Mouse (Mus musculus) neural tube, embryonic 13.5 days (tissue): ENCODE results near the gene Rnd3. TPM values are rescaled to one million over a fixed set of nuclear protein-coding genes. Genes with fewer than 3 reads are reported as not detected.

ENCODE experiments used
- ATAC-seq: fragments of 200-750 bp; cut with Nextera tagmentation; 2 replicates; pipeline ENCODE4 v1.8.0; 2017; ENCODE audit warnings: low read depth, mild to moderate bottlenecking, moderate TSS enrichment, moderate library complexity
- H3K27ac ChIP-seq: fragments of 300-500 bp; sonication (generic); replicated peaks from 2 replicates; pipeline ENCODE4 v1.5.1; 2015; ENCODE audit warnings: moderate library complexity, mild to moderate bottlenecking, inconsistent platforms
- H3K27me3 ChIP-seq: fragments of 300-500 bp; sonication (generic); 2 replicates; pipeline ENCODE4 v1.6.1; 2015; ENCODE audit warnings: mild to moderate bottlenecking, inconsistent platforms
- H3K36me3 ChIP-seq: fragments of 300-500 bp; sonication (generic); 2 replicates; pipeline ENCODE4 v1.6.1; 2015; ENCODE audit warnings: mild to moderate bottlenecking, inconsistent platforms
- H3K4me1 ChIP-seq: fragments of 300-500 bp; sonication (generic); replicated peaks from 2 replicates; pipeline ENCODE4 v1.6.1; 2015; ENCODE audit warnings: inconsistent platforms
- H3K4me2 ChIP-seq: fragments of 300-500 bp; sonication (generic); 2 replicates; pipeline ENCODE4 v1.6.1; 2015; ENCODE audit warnings: inconsistent platforms, mild to moderate bottlenecking, moderate library complexity
- H3K4me3 ChIP-seq: fragments of 300-500 bp; sonication (generic); 2 replicates; pipeline ENCODE4 v1.5.1; 2015; ENCODE audit warnings: mild to moderate bottlenecking, inconsistent platforms
- H3K9ac ChIP-seq: fragments of 300-500 bp; sonication (generic); 2 replicates; pipeline ENCODE4 v1.6.1; 2015; ENCODE audit warnings: moderate library complexity, mild to moderate bottlenecking, inconsistent platforms
- H3K9me3 ChIP-seq: fragments of 300-500 bp; sonication (generic); 2 replicates; pipeline ENCODE4 v1.6.1; 2016; ENCODE audit warnings: inconsistent platforms
- WGBS: fragments of 180-500 bp; shearing (Covaris S2); methylation state at CpG from one replicate; pipeline ENCODE4 v1.1.7; 2015; 5-methylcytosine and 5-hydroxymethylcytosine counted together
- polyA plus RNA-seq: library from polyadenylated mRNA; unstranded; fragments of >200 nt; fragmentation: Nextera tagmentation; extraction: Ambion mirVana; gene quantifications from 2 replicates; pipeline ENCODE4 v1.2.1, GENCODE M21; 2015

The Rnd3 gene
- polyA plus RNA-seq, 1 experiment from 2014 or later: 158 TPM

GRCm38 (mm10) chr2:51108631-51109030 lies 40.3 kb downstream of the Rnd3 start:
- no peak overlapping the region for H3K9ac ChIP-seq
- 72% methylated on average over 5 of the region's 5 CpGs for WGBS
- no peak overlapping the region for H3K4me2 ChIP-seq
- H3K4me1 ChIP-seq: no peaks in the 10 kb centered on the region
- H3K27me3 ChIP-seq: no peaks in the 10 kb centered on the region
- H3K27ac ChIP-seq: no peak overlapping the region
- no peak overlapping the region for H3K4me3 ChIP-seq
- no peaks in the 10 kb centered on the region for H3K36me3 ChIP-seq
- ATAC-seq: no peak
- H3K9me3 ChIP-seq: no peaks in the 10 kb centered on the region

GRCm38 (mm10) chr2:51101187-51101586 lies 47.7 kb downstream of the Rnd3 start:
- no peak for ATAC-seq
- 47% methylated on average over 4 of the region's 4 CpGs for WGBS
- no peaks in the 10 kb centered on the region for H3K27me3 ChIP-seq

GRCm38 (mm10) chr2:51099987-51100386 lies 48.9 kb downstream of the Rnd3 start:
- Histone ChIP-seq H3K9ac (no peak overlapping the region), H3K4me3 (no peak overlapping the region), H3K4me1 (peaks cover 6% of the 10 kb centered on the region), H3K36me3 (no peaks in the 10 kb centered on the region), H3K9me3 (no peaks in the 10 kb centered on the region), H3K27ac (peak overlapping the region; percentile 28; the same call in 1 of the 2 replicates), H3K4me2 (no peak overlapping the region), H3K27me3 (no peaks in the 10 kb centered on the region)
- no peak for ATAC-seq
- 41% methylated on average over 9 of the region's 9 CpGs for WGBS

More at GRCm38 (mm10) chr2:51101187-51101586, 47.7 kb downstream of the Rnd3 start:
- H3K36me3 ChIP-seq: no peaks in the 10 kb centered on the region
- peaks cover 6% of the 10 kb centered on the region for H3K4me1 ChIP-seq
- no peak overlapping the region for H3K27ac ChIP-seq
- no peak overlapping the region for H3K4me2 ChIP-seq
- H3K9me3 ChIP-seq: no peaks in the 10 kb centered on the region
- H3K9ac ChIP-seq: no peak overlapping the region
- no peak overlapping the region for H3K4me3 ChIP-seq

GRCm38 (mm10) chr2:51099240-51099639 lies 49.7 kb downstream of the Rnd3 start:
- H3K4me3 ChIP-seq: no peak overlapping the region
- H3K9me3 ChIP-seq: no peaks in the 10 kb centered on the region
- ATAC-seq: no peak
- H3K36me3 ChIP-seq: no peaks in the 10 kb centered on the region
- peaks cover 6% of the 10 kb centered on the region for H3K4me1 ChIP-seq
- H3K27me3 ChIP-seq: no peaks in the 10 kb centered on the region
- no peak overlapping the region for H3K9ac ChIP-seq
- no peak overlapping the region for H3K27ac ChIP-seq
- H3K4me2 ChIP-seq: no peak overlapping the region
- 81% methylated on average over 1 of the region's 1 CpGs for WGBS

- 0 out of 2 replicates have a peak overlapping the region, but pooled peaks have one; percentile 46 for H3K27ac ChIP-seq
These were observed 58.2 kb downstream of the Rnd3 start for GRCm38 (mm10) chr2:51090688-51091087.

GRCm38 (mm10) chr2:51090049-51090448 lies 58.9 kb downstream of the Rnd3 start:
- no peak overlapping the region for H3K9ac ChIP-seq
- no peak overlapping the region for H3K4me2 ChIP-seq
- WGBS: 9% methylated on average over 8 of the region's 8 CpGs
- H3K9me3 ChIP-seq: no peaks in the 10 kb centered on the region
- H3K27ac ChIP-seq: no peak overlapping the region
- ATAC-seq: no peak
- H3K4me3 ChIP-seq: no peak overlapping the region
- no peaks in the 10 kb centered on the region for H3K27me3 ChIP-seq
- H3K36me3 ChIP-seq: no peaks in the 10 kb centered on the region
- H3K4me1 ChIP-seq: peaks cover 43% of the 10 kb centered on the region

More at GRCm38 (mm10) chr2:51090688-51091087, 58.2 kb downstream of the Rnd3 start:
- Histone ChIP-seq H3K4me3 (no peak overlapping the region), H3K27me3 (no peaks in the 10 kb centered on the region), H3K36me3 (no peaks in the 10 kb centered on the region), H3K9ac (no peak overlapping the region), H3K4me2 (no peak overlapping the region), H3K9me3 (no peaks in the 10 kb centered on the region), H3K4me1 (peaks cover 39% of the 10 kb centered on the region)
- no peak for ATAC-seq
- WGBS: 58% methylated on average over 7 of the region's 7 CpGs

GRCm38 (mm10) chr2:51088843-51089573 lies 59.9 kb downstream of the Rnd3 start:
- no peaks in the 10 kb centered on the region for H3K36me3 ChIP-seq
- no peaks in the 10 kb centered on the region for H3K27me3 ChIP-seq
- no peak overlapping the region for H3K4me2 ChIP-seq
- 87% methylated on average over 11 of the region's 11 CpGs for WGBS
- H3K4me3 ChIP-seq: no peak overlapping the region
- H3K4me1 ChIP-seq: peaks cover 47% of the 10 kb centered on the region
- H3K27ac ChIP-seq: no peak overlapping the region
- no peaks in the 10 kb centered on the region for H3K9me3 ChIP-seq
- H3K9ac ChIP-seq: no peak overlapping the region
- ATAC-seq: no peak

GRCm38 (mm10) chr2:51088123-51088453 lies 60.8 kb downstream of the Rnd3 start:
- H3K27me3 ChIP-seq: no peaks in the 10 kb centered on the region
- peaks cover 54% of the 10 kb centered on the region for H3K4me1 ChIP-seq
- no peaks in the 10 kb centered on the region for H3K36me3 ChIP-seq
- H3K9me3 ChIP-seq: no peaks in the 10 kb centered on the region
- H3K9ac ChIP-seq: no peak overlapping the region
- peak overlapping the region; percentile 23 for H3K4me2 ChIP-seq
- ATAC-seq: 0 out of 2 replicates have a peak, but pooled peaks have one; percentile 12
- peak overlapping the region; percentile 83 for H3K27ac ChIP-seq
- WGBS: 15% methylated on average over 3 of the region's 3 CpGs
- no peak overlapping the region for H3K4me3 ChIP-seq

GRCm38 (mm10) chr2:51087307-51088122 lies 61.4 kb downstream of the Rnd3 start:
- no peaks in the 10 kb centered on the region for H3K36me3 ChIP-seq
- ATAC-seq: peak; percentile 82
- no peak overlapping the region for H3K4me3 ChIP-seq
- 16% methylated on average over 12 of the region's 12 CpGs for WGBS
- H3K4me1 ChIP-seq: peaks cover 60% of the 10 kb centered on the region
- peak overlapping the region; percentile 23 for H3K4me2 ChIP-seq
- no peaks in the 10 kb centered on the region for H3K9me3 ChIP-seq
- H3K9ac ChIP-seq: no peak overlapping the region
- H3K27ac ChIP-seq: peak overlapping the region; percentile 83
- H3K27me3 ChIP-seq: no peaks in the 10 kb centered on the region

GRCm38 (mm10) chr2:51085155-51085554 lies 63.8 kb downstream of the Rnd3 start:
- Histone ChIP-seq H3K4me3 (no peak overlapping the region), H3K9me3 (no peaks in the 10 kb centered on the region), H3K36me3 (no peaks in the 10 kb centered on the region), H3K4me1 (peaks cover 66% of the 10 kb centered on the region), H3K27ac (no peak overlapping the region), H3K4me2 (no peak overlapping the region), H3K27me3 (no peaks in the 10 kb centered on the region), H3K9ac (no peak overlapping the region)
- 54% methylated on average over 11 of the region's 11 CpGs for WGBS
- ATAC-seq: no peak

- Histone ChIP-seq H3K4me2 (no peak overlapping the region), H3K4me3 (no peak overlapping the region), H3K27ac (peak overlapping the region; percentile 70), H3K9me3 (no peaks in the 10 kb centered on the region), H3K9ac (no peak overlapping the region), H3K36me3 (no peaks in the 10 kb centered on the region), H3K27me3 (no peaks in the 10 kb centered on the region), H3K4me1 (peaks cover 50% of the 10 kb centered on the region)
- ATAC-seq: peak; percentile 80
- WGBS: 42% methylated on average over 13 of the region's 13 CpGs
These were observed 66.1 kb downstream of the Rnd3 start for GRCm38 (mm10) chr2:51082714-51083351.
